Mouse (Mus musculus) right cerebral cortex, adult 2 months (tissue): Measurements from ENCODE around the gene Elp4.

Experiments used
- DNase-seq, 2 experiments: peaks; one replicate each; pipeline ENCODE4 v3.0.0; 2021 to 2022; ENCODE audit warnings: low spot score in 2 of 2

Elp4 gene

GRCm38 (mm10) chr2:105726657-105727056, 177.7 kb downstream of the Elp4 start:
- DNase-seq, result no peak

- no peak for DNase-seq
Observed at GRCm38 (mm10) chr2:105715409-105716115, 188.8 kb downstream of the Elp4 start.

GRCm38 (mm10) chr2:105710511-105710910, 193.9 kb downstream of the Elp4 start:
- no peak for DNase-seq

- no peak for DNase-seq
Observed at GRCm38 (mm10) chr2:105709126-105709525, 195.2 kb downstream of the Elp4 start.

- DNase-seq, result no peak
Observed at GRCm38 (mm10) chr2:105705320-105705719, 199.0 kb downstream of the Elp4 start.

- DNase-seq, result no peak
Observed at GRCm38 (mm10) chr2:105702586-105702985, 201.8 kb downstream of the Elp4 start.

- no peak for DNase-seq
Observed at GRCm38 (mm10) chr2:105701781-105702180, 202.6 kb downstream of the Elp4 start.

GRCm38 (mm10) chr2:105698631-105699030, 205.7 kb downstream of the Elp4 start:
- no peak for DNase-seq

- no peak for DNase-seq
Observed at GRCm38 (mm10) chr2:105697741-105698140, 206.6 kb downstream of the Elp4 start.

GRCm38 (mm10) chr2:105691296-105691695, 213.1 kb downstream of the Elp4 start:
- DNase-seq, result no peak

- no peak for DNase-seq
Observed at GRCm38 (mm10) chr2:105689771-105690639, 214.4 kb downstream of the Elp4 start.

- DNase-seq, result no peak
Observed at GRCm38 (mm10) chr2:105689304-105689770, 215.0 kb downstream of the Elp4 start.

- no peak for DNase-seq
Observed at GRCm38 (mm10) chr2:105688436-105689303, 215.7 kb downstream of the Elp4 start.

- no peak for DNase-seq
Observed at GRCm38 (mm10) chr2:105688011-105688410, 216.4 kb downstream of the Elp4 start.

- no peak for DNase-seq
Observed at GRCm38 (mm10) chr2:105687317-105687991, 216.9 kb downstream of the Elp4 start.

GRCm38 (mm10) chr2:105686363-105687316, 217.7 kb downstream of the Elp4 start:
- no peak for DNase-seq

GRCm38 (mm10) chr2:105685651-105686050, 218.7 kb downstream of the Elp4 start:
- no peak for DNase-seq

- DNase-seq, result no peak
Observed at GRCm38 (mm10) chr2:105684991-105685650, 219.2 kb downstream of the Elp4 start.

- no peak for DNase-seq
Observed at GRCm38 (mm10) chr2:105683771-105684410, 220.5 kb downstream of the Elp4 start.
